Mouse (Mus musculus) stomach, postnatal 0 days (tissue): ENCODE measurements around the gene Ermard. TPM values are rescaled to one million over a fixed set of nuclear protein-coding genes. Genes with fewer than 3 reads are reported as not detected.

Source experiments
- ATAC-seq: fragments of 200-750 bp; cut with Nextera tagmentation; 2 replicates; pipeline ENCODE4 v1.8.0; 2017; ENCODE audit not compliant: low FRiP score, low TSS enrichment
- DNase-seq: peaks from one replicate; pipeline ENCODE4 v3.0.0-alpha.2; 2016; ENCODE audit warnings: low spot score
- H3K27ac ChIP-seq: fragments of 300-500 bp; sonication (generic); replicated peaks from 2 replicates; pipeline ENCODE4 v1.5.1; 2014; ENCODE audit warnings: mild to moderate bottlenecking, control low read depth
- H3K27me3 ChIP-seq: fragments of 300-500 bp; sonication (generic); 2 replicates; pipeline ENCODE4 v1.6.1; 2014; ENCODE audit warnings: low read length; ENCODE audit not compliant: control insufficient read depth, insufficient read depth
- H3K36me3 ChIP-seq: fragments of 300-500 bp; sonication (generic); 2 replicates; pipeline ENCODE4 v1.6.1; 2014; ENCODE audit warnings: low read length, mixed read lengths; ENCODE audit not compliant: control insufficient read depth, insufficient read depth
- H3K4me1 ChIP-seq: fragments of 300-500 bp; sonication (generic); replicated peaks from 2 replicates; pipeline ENCODE4 v1.6.1; 2014; ENCODE audit warnings: antibody characterized with exemption; ENCODE audit not compliant: control insufficient read depth, insufficient read depth
- H3K4me2 ChIP-seq: fragments of 300-500 bp; sonication (generic); replicated peaks from 2 replicates; pipeline ENCODE4 v1.6.1; 2014; ENCODE audit warnings: low read depth, mild to moderate bottlenecking, control low read depth, moderate library complexity
- H3K4me3 ChIP-seq: fragments of 300-500 bp; sonication (generic); 2 replicates; pipeline ENCODE4 v1.5.1; 2014; ENCODE audit warnings: low read depth, low read length, control low read depth
- H3K9ac ChIP-seq: fragments of 300-500 bp; sonication (generic); 2 replicates; pipeline ENCODE4 v1.6.1; 2014; ENCODE audit warnings: mild to moderate bottlenecking, low read length, control low read depth, mixed read lengths
- H3K9me3 ChIP-seq: fragments of 300-500 bp; sonication (generic); 2 replicates; pipeline ENCODE4 v1.6.1; 2016; ENCODE audit warnings: low read length; ENCODE audit not compliant: control insufficient read depth
- CTCF ChIP-seq: IDR thresholded peaks from 2 replicates; pipeline ENCODE4 v1.5.1; 2016; ENCODE audit warnings: antibody characterized with exemption, low read depth, mild to moderate bottlenecking, moderate library complexity
- EP300 ChIP-seq: optimal IDR thresholded peaks from 2 replicates; pipeline ENCODE3; 2016; ENCODE audit warnings: antibody characterized with exemption
- WGBS: fragments of 180-500 bp; shearing (Covaris S2); extraction: QIAGEN DNeasy Blood & Tissue Kit; methylation state at CpG from one replicate; pipeline ENCODE4 v1.1.7; 2014; 5-methylcytosine and 5-hydroxymethylcytosine counted together
- polyA plus RNA-seq: library from polyadenylated mRNA; unstranded; fragments of >200 nt; fragmentation: Nextera tagmentation; extraction: Ambion mirVana; gene quantifications from 2 replicates; pipeline ENCODE4 v1.2.1, GENCODE M21; 2015

Gene Ermard
- polyA plus RNA-seq, 1 experiment from 2014 or later: 33.3 TPM

- H3K9me3 ChIP-seq: no peaks in the 10 kb centered on the region
- no peaks in the 10 kb centered on the region for H3K4me1 ChIP-seq
- H3K9ac ChIP-seq: no peak overlapping the region
- DNase-seq (no peak), ATAC-seq (no peak)
- no peaks in the 10 kb centered on the region for H3K27me3 ChIP-seq
- 77% methylated on average over 1 of the region's 1 CpGs for WGBS
- TF ChIP-seq CTCF (no peak), EP300 (no peak)
- peaks cover 2% of the 10 kb centered on the region; the same call in 1 of the 2 replicates for H3K36me3 ChIP-seq
- no peak overlapping the region for H3K4me2 ChIP-seq
- no peak overlapping the region for H3K27ac ChIP-seq
- H3K4me3 ChIP-seq: no peak overlapping the region
These were observed 25.9 kb downstream of the Ermard start for GRCm38 (mm10) chr17:15066911-15067310.

GRCm38 (mm10) chr17:15068040-15068792 is 27.2 kb downstream of the Ermard start:
- H3K27ac ChIP-seq: no peak overlapping the region
- no peak overlapping the region for H3K9ac ChIP-seq
- no peaks in the 10 kb centered on the region for H3K36me3 ChIP-seq
- DNase-seq (no peak), ATAC-seq (peak; percentile 49; the same call in 1 of the 2 replicates)
- TF ChIP-seq CTCF: no peak
- TF ChIP-seq EP300: no peak
- no peaks in the 10 kb centered on the region for H3K4me1 ChIP-seq
- no peak overlapping the region for H3K4me2 ChIP-seq
- 55% methylated on average over 8 of the region's 8 CpGs for WGBS
- no peaks in the 10 kb centered on the region for H3K9me3 ChIP-seq
- no peak overlapping the region for H3K4me3 ChIP-seq
- no peaks in the 10 kb centered on the region for H3K27me3 ChIP-seq

- no peak for DNase-seq
- Histone ChIP-seq H3K4me1 (no peaks in the 10 kb centered on the region), H3K9me3 (no peaks in the 10 kb centered on the region), H3K9ac (no peak overlapping the region), H3K4me3 (no peak overlapping the region), H3K4me2 (no peak overlapping the region), H3K27me3 (no peaks in the 10 kb centered on the region), H3K36me3 (no peaks in the 10 kb centered on the region), H3K27ac (no peak overlapping the region)
- WGBS: 45% methylated on average over 2 of the region's 2 CpGs
- no peak for TF ChIP-seq EP300
- TF ChIP-seq CTCF: no peak
- ATAC-seq: no peak
These were observed 28.1 kb downstream of the Ermard start for GRCm38 (mm10) chr17:15069124-15069523.

GRCm38 (mm10) chr17:15072211-15072610 is 31.2 kb downstream of the Ermard start:
- Histone ChIP-seq H3K4me1 (no peaks in the 10 kb centered on the region), H3K27me3 (no peaks in the 10 kb centered on the region), H3K9ac (no peak overlapping the region), H3K9me3 (no peaks in the 10 kb centered on the region), H3K4me2 (no peak overlapping the region), H3K27ac (no peak overlapping the region), H3K36me3 (no peaks in the 10 kb centered on the region), H3K4me3 (no peak overlapping the region)
- ATAC-seq (no peak), DNase-seq (no peak)
- 85% methylated on average over 2 of the region's 2 CpGs for WGBS
- TF ChIP-seq EP300 (no peak), CTCF (no peak)

DNA sequence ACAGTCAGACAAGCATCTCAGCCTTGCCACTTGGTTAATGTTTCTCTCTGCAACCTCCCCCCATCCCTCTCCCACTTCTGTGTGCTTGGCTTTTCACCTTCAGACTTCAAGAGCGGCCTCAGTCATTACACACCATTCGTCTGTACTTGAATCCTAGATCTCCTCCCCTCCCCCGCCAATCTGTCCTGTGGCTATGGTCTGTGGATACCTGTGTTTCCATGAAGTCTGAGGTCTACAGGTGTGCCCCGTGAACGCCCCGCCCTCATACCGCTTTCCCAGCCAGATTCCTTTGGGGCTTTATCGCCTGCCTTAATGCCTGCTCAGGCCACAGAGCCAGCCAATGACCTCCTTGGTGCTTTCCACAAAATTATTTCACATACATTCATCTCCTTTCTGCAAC is 34.0 kb downstream of the Ermard start:
- no peaks in the 10 kb centered on the region for H3K9me3 ChIP-seq
- TF ChIP-seq EP300 (no peak), CTCF (no peak)
- ATAC-seq (peak; percentile 77), DNase-seq (peak; percentile 52)
- H3K27me3 ChIP-seq: no peaks in the 10 kb centered on the region
- H3K27ac ChIP-seq: no peak overlapping the region
- H3K9ac ChIP-seq: no peak overlapping the region
- WGBS: 61% methylated on average over 8 of the region's 8 CpGs
- no peaks in the 10 kb centered on the region for H3K4me1 ChIP-seq
- no peak overlapping the region for H3K4me3 ChIP-seq
- H3K4me2 ChIP-seq: no peak overlapping the region
- H3K36me3 ChIP-seq: no peaks in the 10 kb centered on the region

GRCm38 (mm10) chr17:15077536-15077935 is 36.5 kb downstream of the Ermard start:
- peak; percentile 49 for DNase-seq
- H3K4me1 ChIP-seq: no peaks in the 10 kb centered on the region
- no peak overlapping the region for H3K4me2 ChIP-seq
- no peaks in the 10 kb centered on the region for H3K9me3 ChIP-seq
- H3K36me3 ChIP-seq: no peaks in the 10 kb centered on the region
- WGBS: 30% methylated on average over 2 of the region's 2 CpGs
- H3K9ac ChIP-seq: no peak overlapping the region
- H3K27ac ChIP-seq: no peak overlapping the region
- no peak for TF ChIP-seq CTCF
- TF ChIP-seq EP300: no peak
- no peak overlapping the region for H3K4me3 ChIP-seq
- peak; percentile 38; the same call in 1 of the 2 replicates for ATAC-seq
- no peaks in the 10 kb centered on the region for H3K27me3 ChIP-seq
